Mouse (Mus musculus): ENCODE data around the gene Slc6a16. TPM values are rescaled to one million over a fixed set of nuclear protein-coding genes. Genes with fewer than 3 reads are reported as not detected.

Gene Slc6a16
- total and polyA plus RNA-seq, 2 experiments, result 0.37 to 1.9 TPM

DNA sequence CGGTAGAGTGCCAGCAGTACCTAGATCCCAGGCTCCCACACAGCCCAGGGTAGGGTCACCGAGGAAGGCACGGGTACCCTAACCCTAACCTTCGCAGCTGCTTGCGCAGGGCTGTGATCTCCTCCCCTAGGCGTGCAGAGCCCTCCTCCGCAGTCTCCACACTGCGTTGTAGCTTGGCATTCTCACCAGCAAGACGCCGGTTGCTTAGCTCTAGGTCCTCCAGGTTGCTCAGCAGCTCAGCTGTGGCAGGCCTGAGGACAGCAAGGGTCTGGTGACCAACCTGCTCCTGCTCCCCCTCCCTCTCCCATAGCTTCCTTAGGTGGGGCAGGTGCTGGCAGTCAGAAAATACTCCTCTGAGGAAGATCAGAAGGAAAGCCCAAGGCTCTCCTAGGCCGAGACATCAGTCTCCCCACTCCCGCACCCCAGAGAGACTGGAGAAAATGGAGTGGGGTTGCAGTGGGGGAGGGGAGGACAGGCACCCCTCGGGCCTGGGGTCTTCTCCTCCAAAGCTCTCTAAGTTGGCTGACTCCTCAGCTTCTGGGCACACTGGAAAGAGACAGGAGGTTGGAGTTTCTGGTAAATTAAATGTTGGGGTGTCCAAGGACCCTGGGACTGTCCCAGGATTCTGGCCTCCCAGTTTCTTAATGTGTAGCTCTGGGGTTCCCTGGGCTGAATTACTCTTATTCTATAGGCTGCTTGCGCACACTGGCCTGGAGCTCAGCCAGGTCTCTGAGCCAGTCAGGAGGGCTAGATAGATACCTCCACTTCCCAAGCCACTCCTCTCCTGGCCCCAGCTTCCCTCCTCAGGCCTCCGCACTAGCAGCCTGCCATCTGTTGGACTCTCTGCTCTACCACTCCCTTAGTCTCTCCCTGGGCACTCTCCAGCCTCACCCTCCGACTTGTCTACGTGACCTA, 46.8 kb upstream of the Slc6a16 start:
- Histone ChIP-seq H3K36me3 (ENCODE audit: control insufficient read depth, insufficient read depth, low read length) (no peaks in the 10 kb centered on the region), H3K9ac (ENCODE audit: low read depth, low read length) (no peak overlapping the region), H3K4me3 (ENCODE audit: insufficient read depth, low read depth, low read length) (no peak overlapping the region), H3K27me3 (ENCODE audit: control insufficient read depth, insufficient read depth, low read length) (peaks cover 9% of the 10 kb centered on the region; the same call in 1 of the 2 replicates), H3K4me1 (ENCODE audit: control insufficient read depth, insufficient read depth, low read length) (no peaks in the 10 kb centered on the region), H3K79me2 (ENCODE audit: control insufficient read depth, insufficient read depth, low read length) (no peaks in the 10 kb centered on the region), H3K27ac (replicated peaks; ENCODE audit: insufficient read depth, low read depth, low read length) (no peak overlapping the region)
- TF ChIP-seq CTCF (IDR thresholded peaks at IDR 0.05; ENCODE audit: low read depth, low read length) (no peak), POLR2A (IDR thresholded peaks at IDR 0.05; ENCODE audit: extremely low read depth, insufficient read depth, low read length) (no peak)
- 85% methylated on average over 17 of the region's 17 CpGs for WGBS
- no peak for DNase-seq (ENCODE audit: extremely low read depth, low read depth, low spot score)

DNA sequence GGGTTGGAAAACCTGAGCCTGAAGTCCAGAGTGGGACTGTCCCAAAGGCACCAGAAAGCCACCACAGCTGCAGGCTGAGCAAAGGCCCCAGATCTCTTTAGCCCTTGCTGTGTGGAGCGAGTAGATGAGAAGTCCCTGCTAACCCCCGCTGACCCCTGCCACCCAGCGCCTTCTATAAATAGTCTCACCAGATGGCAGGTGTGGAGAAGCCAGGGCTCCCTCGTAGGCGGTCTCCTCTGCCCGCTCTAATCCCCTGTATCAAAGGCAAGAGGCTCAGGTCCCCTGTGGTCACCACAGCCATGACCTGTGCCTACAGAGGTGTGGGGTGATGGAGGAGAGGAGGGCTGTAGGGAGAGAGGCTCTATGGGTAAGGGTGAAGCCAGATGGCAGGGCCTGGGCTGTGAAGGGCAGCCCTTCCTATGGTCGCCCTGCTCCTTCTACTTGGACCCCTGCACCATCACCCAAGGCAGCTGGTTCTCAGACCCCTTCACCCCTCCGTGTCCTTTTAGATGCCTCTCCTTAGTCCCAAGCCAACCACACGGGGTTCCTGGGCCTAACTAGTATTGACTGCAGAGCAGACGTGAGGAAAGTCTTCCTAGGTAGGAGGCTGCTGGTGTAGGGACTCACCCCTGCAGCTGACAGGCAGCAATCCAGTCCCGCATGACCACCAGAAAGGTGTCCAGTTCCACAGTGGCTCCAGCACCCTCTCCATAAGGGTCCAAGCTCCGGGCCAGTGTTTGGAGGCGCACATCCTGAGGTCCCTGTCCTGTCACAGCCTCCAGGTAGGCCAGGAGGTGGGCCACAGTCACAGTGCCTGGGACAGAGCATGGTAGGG, 45.3 kb upstream of the Slc6a16 start:
- TF ChIP-seq POLR2A (IDR thresholded peaks at IDR 0.05; ENCODE audit: extremely low read depth, insufficient read depth, low read length) (no peak), CTCF (IDR thresholded peaks at IDR 0.05; ENCODE audit: low read depth, low read length) (no peak)
- Histone ChIP-seq H3K79me2 (ENCODE audit: control insufficient read depth, insufficient read depth, low read length) (no peaks in the 10 kb centered on the region), H3K4me3 (ENCODE audit: insufficient read depth, low read depth, low read length) (no peak overlapping the region), H3K36me3 (ENCODE audit: control insufficient read depth, insufficient read depth, low read length) (no peaks in the 10 kb centered on the region), H3K27ac (replicated peaks; ENCODE audit: insufficient read depth, low read depth, low read length) (no peak overlapping the region), H3K9ac (ENCODE audit: low read depth, low read length) (no peak overlapping the region), H3K4me1 (ENCODE audit: control insufficient read depth, insufficient read depth, low read length) (no peaks in the 10 kb centered on the region), H3K27me3 (ENCODE audit: control insufficient read depth, insufficient read depth, low read length) (0 out of 2 replicates have a peak, but pooled peaks cover 3% of the 10 kb centered on the region)
- WGBS, result 81% methylated on average over 13 of the region's 13 CpGs
- no peak for DNase-seq (ENCODE audit: extremely low read depth, low read depth, low spot score)

DNA sequence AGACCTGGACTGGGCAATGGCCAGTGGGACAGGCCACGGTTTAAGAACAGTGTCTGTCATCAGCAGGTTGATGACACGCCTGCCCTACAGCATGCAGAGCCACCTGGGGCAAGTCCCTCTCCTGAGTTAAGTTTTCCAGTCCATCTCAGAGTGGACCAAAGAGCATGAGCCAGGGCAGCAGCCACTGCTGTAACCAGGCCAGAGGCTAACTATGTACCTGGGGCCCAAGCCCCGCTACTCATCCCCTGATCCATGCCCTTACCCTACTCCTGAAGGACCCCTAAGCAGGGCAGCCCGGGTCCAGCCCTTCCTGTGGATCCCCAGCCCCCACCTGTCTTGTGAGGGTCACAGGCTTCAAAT, 44.7 kb upstream of the Slc6a16 start:
- Histone ChIP-seq H3K27ac (replicated peaks; ENCODE audit: insufficient read depth, low read depth, low read length) (no peak overlapping the region), H3K4me1 (ENCODE audit: control insufficient read depth, insufficient read depth, low read length) (no peaks in the 10 kb centered on the region), H3K79me2 (ENCODE audit: control insufficient read depth, insufficient read depth, low read length) (no peaks in the 10 kb centered on the region), H3K36me3 (ENCODE audit: control insufficient read depth, insufficient read depth, low read length) (no peaks in the 10 kb centered on the region), H3K9ac (ENCODE audit: low read depth, low read length) (no peak overlapping the region), H3K27me3 (ENCODE audit: control insufficient read depth, insufficient read depth, low read length) (no peaks in the 10 kb centered on the region), H3K4me3 (ENCODE audit: insufficient read depth, low read depth, low read length) (no peak overlapping the region)
- TF ChIP-seq POLR2A (IDR thresholded peaks at IDR 0.05; ENCODE audit: extremely low read depth, insufficient read depth, low read length), result no peak
- no peak for TF ChIP-seq CTCF (IDR thresholded peaks at IDR 0.05; ENCODE audit: low read depth, low read length)
- no peak for DNase-seq (ENCODE audit: extremely low read depth, low read depth, low spot score)
- WGBS, result 80% methylated on average over 4 of the region's 4 CpGs

DNA sequence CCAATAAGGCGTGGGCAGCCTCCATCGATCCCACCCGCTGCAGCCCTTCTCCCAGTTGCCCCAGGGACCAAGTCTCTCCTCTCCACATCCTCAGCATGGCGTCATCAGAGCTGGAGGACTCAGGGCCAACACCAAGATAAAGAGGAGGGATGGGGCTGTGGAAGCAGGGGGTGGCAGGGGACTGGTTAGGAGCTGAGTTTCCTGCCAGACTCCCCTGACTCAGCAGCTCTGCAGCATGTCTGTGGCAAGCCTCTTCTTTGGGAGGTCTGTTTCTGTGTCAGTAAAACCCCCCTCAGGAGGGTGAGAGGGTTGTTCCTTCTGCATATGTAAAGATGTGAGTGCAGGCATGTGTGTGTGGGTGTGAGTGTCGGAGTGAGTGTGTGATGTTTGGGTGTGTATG, 43.9 kb upstream of the Slc6a16 start:
- Histone ChIP-seq H3K4me3 (ENCODE audit: insufficient read depth, low read depth, low read length) (no peak overlapping the region), H3K36me3 (ENCODE audit: control insufficient read depth, insufficient read depth, low read length) (no peaks in the 10 kb centered on the region), H3K79me2 (ENCODE audit: control insufficient read depth, insufficient read depth, low read length) (no peaks in the 10 kb centered on the region), H3K9ac (ENCODE audit: low read depth, low read length) (no peak overlapping the region), H3K4me1 (ENCODE audit: control insufficient read depth, insufficient read depth, low read length) (no peaks in the 10 kb centered on the region), H3K27me3 (ENCODE audit: control insufficient read depth, insufficient read depth, low read length) (no peaks in the 10 kb centered on the region), H3K27ac (replicated peaks; ENCODE audit: insufficient read depth, low read depth, low read length) (no peak overlapping the region)
- DNase-seq (ENCODE audit: extremely low read depth, low read depth, low spot score), result no peak
- WGBS, result 73% methylated on average over 5 of the region's 5 CpGs
- no peak for TF ChIP-seq CTCF (IDR thresholded peaks at IDR 0.05; ENCODE audit: low read depth, low read length)
- no peak for TF ChIP-seq POLR2A (IDR thresholded peaks at IDR 0.05; ENCODE audit: extremely low read depth, insufficient read depth, low read length)

DNA sequence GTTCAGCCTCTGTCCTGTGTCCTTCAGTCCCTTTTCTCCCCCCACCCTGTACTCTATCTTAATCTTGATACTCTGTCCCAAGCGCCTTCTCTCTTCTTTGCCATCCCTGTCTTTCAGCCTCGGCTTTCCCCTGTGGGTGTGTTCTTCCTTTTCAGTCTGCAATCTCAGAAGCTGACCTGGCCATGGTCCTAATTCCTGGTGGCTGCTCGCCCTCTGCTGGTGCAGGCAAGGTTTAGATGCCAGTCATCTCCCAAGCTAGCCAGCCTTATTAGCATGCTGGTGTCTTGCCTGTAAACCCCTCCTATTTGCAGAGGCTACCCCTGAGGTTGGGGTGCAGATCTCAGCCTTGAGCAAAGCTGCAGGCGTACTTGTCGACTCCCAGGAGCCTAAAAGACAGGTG, 42.5 kb upstream of the Slc6a16 start:
- Histone ChIP-seq H3K4me3 (ENCODE audit: insufficient read depth, low read depth, low read length) (no peak overlapping the region), H3K79me2 (ENCODE audit: control insufficient read depth, insufficient read depth, low read length) (no peaks in the 10 kb centered on the region), H3K27me3 (ENCODE audit: control insufficient read depth, insufficient read depth, low read length) (no peaks in the 10 kb centered on the region), H3K27ac (replicated peaks; ENCODE audit: insufficient read depth, low read depth, low read length) (no peak overlapping the region), H3K4me1 (ENCODE audit: control insufficient read depth, insufficient read depth, low read length) (no peaks in the 10 kb centered on the region), H3K9ac (ENCODE audit: low read depth, low read length) (no peak overlapping the region), H3K36me3 (ENCODE audit: control insufficient read depth, insufficient read depth, low read length) (no peaks in the 10 kb centered on the region)
- DNase-seq (ENCODE audit: extremely low read depth, low read depth, low spot score), result peak; percentile 52
- WGBS, result 11% methylated on average over 5 of the region's 5 CpGs
- TF ChIP-seq CTCF (IDR thresholded peaks at IDR 0.05; ENCODE audit: low read depth, low read length), result peak; percentile 95
- no peak for TF ChIP-seq POLR2A (IDR thresholded peaks at IDR 0.05; ENCODE audit: extremely low read depth, insufficient read depth, low read length)

Data from liver, adult 2 months (tissue).